Mouse (Mus musculus): Measurements from ENCODE around the gene Themis2.

- TF ChIP-seq EP300 (optimal IDR thresholded peaks at IDR 0.05): no peak
- TF ChIP-seq CTCF (IDR thresholded peaks at IDR 0.05; ENCODE audit: low read depth): peak; percentile 73
Observed at GRCm38 (mm10) chr4:132842970-132843704, 47.0 kb upstream of the Themis2 start, which contains the start of gene Ppp1r8.
